Mouse (Mus musculus) midbrain, embryonic 11.5 days (tissue): ENCODE measurements at regions not wholly inside any gene's neighbourhood (a gene's known extent, or its start where the extent isn't known, plus 50 kb on each side); places are given as distances from the start of the nearest gene placed in this dataset.
A peak's percentile ranks its signal among the peaks of the same experiment; 100 is the strongest.

ENCODE experiments used
- ATAC-seq: fragments of 200-750 bp; cut with Nextera tagmentation; 2 replicates; pipeline ENCODE4 v1.8.0; 2017; ENCODE audit warnings: moderate TSS enrichment, moderate library complexity; ENCODE audit not compliant: low FRiP score
- DNase-seq: peaks from one replicate; pipeline ENCODE4 v3.0.0; 2015; ENCODE audit warnings: low spot score; ENCODE audit errors: missing footprints
- H3K27ac ChIP-seq: fragments of 300-500 bp; sonication (generic); 2 replicates; pipeline ENCODE4 v1.5.1; 2014; ENCODE audit warnings: low read depth, low read length
- H3K27me3 ChIP-seq: fragments of 300-500 bp; sonication (generic); 2 replicates; pipeline ENCODE4 v1.6.1; 2014; ENCODE audit warnings: mild to moderate bottlenecking, low read length, moderate library complexity, mixed read lengths; ENCODE audit not compliant: control insufficient read depth, insufficient read depth
- H3K36me3 ChIP-seq: fragments of 300-500 bp; sonication (generic); 2 replicates; pipeline ENCODE4 v1.6.1; 2014; ENCODE audit warnings: mild to moderate bottlenecking, low read length, moderate library complexity, mixed read lengths; ENCODE audit not compliant: control insufficient read depth, insufficient read depth
- H3K4me1 ChIP-seq: fragments of 300-500 bp; sonication (generic); 2 replicates; pipeline ENCODE4 v1.6.1; 2014; ENCODE audit warnings: low read length; ENCODE audit not compliant: control insufficient read depth, insufficient read depth
- H3K4me2 ChIP-seq: fragments of 300-500 bp; sonication (generic); 2 replicates; pipeline ENCODE4 v1.6.1; 2014; ENCODE audit warnings: mild to moderate bottlenecking, moderate library complexity
- H3K4me3 ChIP-seq: fragments of 300-500 bp; sonication (generic); 2 replicates; pipeline ENCODE4 v1.5.1; 2014; ENCODE audit warnings: low read depth, low read length
- H3K9ac ChIP-seq: fragments of 300-500 bp; sonication (generic); 2 replicates; pipeline ENCODE4 v1.6.1; 2014; ENCODE audit warnings: low read length
- H3K9me3 ChIP-seq: fragments of 300-500 bp; sonication (generic); 2 replicates; pipeline ENCODE4 v1.6.1; 2016; ENCODE audit warnings: low read length; ENCODE audit not compliant: control insufficient read depth
- WGBS: fragments of 180-500 bp; shearing (Covaris S2); extraction: QIAGEN DNeasy Blood & Tissue Kit; methylation state at CpG from one replicate; pipeline ENCODE4 v1.1.7; 2014; 5-methylcytosine and 5-hydroxymethylcytosine counted together

DNA sequence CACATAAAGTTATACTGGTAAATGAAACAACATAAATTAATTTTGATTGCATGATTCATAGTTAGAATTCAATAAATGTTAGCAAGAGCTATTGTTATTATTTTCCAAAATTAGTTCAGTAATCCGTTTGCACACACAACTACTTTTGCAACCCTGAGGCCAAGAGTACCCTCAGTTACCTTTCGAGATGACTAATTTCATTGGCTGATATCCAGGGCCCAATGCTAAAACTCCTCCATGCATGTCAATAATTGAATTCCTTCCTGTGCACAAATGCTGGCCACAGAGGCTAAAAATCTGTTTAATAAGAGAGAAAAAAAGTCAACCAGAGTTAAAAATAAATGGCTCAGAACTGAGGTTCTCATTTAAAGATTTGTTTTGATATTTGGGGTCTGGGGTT, 685.2 kb downstream of the Epha4 start:
- H3K4me1 ChIP-seq: no peaks in the 10 kb centered on the region
- H3K36me3 ChIP-seq: no peaks in the 10 kb centered on the region
- H3K27me3 ChIP-seq: no peaks in the 10 kb centered on the region
- 85% methylated on average over 2 of the region's 2 CpGs for whole genome bisulfite sequencing
- DNase-seq: no peak
- no peak overlapping the region for H3K4me3 ChIP-seq
- no peak overlapping the region for H3K9ac ChIP-seq
- no peak overlapping the region for H3K4me2 ChIP-seq
- no peak overlapping the region for H3K27ac ChIP-seq
- H3K9me3 ChIP-seq: no peaks in the 10 kb centered on the region
- ATAC-seq: no peak

DNA sequence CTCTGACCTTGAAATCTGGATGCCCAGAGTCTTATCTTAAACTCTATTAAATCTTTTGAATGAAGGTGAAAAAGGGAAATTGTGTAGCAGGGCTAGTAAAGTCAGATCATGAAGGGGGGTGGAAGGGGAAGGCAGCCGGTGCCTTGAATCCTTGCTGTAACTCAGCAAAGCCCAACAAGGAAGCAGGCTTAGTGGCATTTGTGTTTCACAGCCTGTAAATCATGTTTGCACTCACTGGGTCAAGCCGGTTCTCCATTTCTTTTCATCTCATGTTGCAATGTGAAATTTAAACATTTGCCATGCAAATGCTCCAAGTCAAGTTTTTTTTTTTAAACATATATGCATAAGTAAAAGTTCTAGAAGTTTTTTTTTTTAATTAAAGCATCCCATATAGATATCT, 682.6 kb downstream of the Epha4 start:
- Histone ChIP-seq H3K4me1 (peaks cover 3% of the 10 kb centered on the region; the same call in 1 of the 2 replicates), H3K27me3 (no peaks in the 10 kb centered on the region), H3K4me3 (no peak overlapping the region), H3K9me3 (no peaks in the 10 kb centered on the region), H3K9ac (no peak overlapping the region), H3K4me2 (no peak overlapping the region), H3K36me3 (no peaks in the 10 kb centered on the region), H3K27ac (no peak overlapping the region)
- WGBS: 75% methylated on average over 2 of the region's 2 CpGs
- ATAC-seq (no peak), DNase-seq (no peak)

DNA sequence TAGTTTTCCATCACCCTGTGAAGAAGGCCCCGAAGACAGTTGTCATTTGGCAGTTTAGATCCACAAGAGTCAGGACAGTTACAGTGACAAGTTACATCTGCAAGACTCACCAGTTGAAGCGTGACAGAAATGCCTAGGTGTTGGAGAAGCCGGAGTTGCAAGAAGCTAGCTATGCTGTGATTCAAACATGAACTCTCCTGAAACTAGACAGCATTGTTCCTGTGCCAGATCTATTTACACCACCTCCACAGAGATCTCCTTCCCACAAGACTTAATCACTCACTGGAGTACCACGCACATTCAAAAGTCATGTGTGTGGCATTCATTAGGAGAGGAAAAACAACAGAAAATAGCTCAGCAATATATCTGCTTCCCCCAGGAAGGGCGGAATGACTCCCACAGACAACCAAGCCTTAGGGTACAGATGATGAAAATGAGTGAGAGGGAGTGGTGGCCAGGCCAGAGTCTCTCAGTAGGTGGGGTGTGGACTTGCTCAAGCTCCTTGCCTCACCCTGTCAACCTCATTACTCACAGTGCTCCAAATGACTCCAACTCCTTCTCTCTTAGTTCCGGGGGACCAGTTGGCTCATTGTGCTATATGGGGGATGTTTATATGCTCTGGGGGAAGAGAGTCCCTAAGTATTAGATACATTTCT, 679.7 kb downstream of the Epha4 start:
- H3K9me3 ChIP-seq: no peaks in the 10 kb centered on the region
- H3K4me1 ChIP-seq: peaks cover 3% of the 10 kb centered on the region; the same call in 1 of the 2 replicates
- H3K9ac ChIP-seq: no peak overlapping the region
- 89% methylated on average over 6 of the region's 6 CpGs for WGBS
- H3K36me3 ChIP-seq: no peaks in the 10 kb centered on the region
- H3K27ac ChIP-seq: no peak overlapping the region
- H3K27me3 ChIP-seq: no peaks in the 10 kb centered on the region
- H3K4me3 ChIP-seq: no peak overlapping the region
- ATAC-seq (no peak), DNase-seq (no peak)
- H3K4me2 ChIP-seq: no peak overlapping the region

DNA sequence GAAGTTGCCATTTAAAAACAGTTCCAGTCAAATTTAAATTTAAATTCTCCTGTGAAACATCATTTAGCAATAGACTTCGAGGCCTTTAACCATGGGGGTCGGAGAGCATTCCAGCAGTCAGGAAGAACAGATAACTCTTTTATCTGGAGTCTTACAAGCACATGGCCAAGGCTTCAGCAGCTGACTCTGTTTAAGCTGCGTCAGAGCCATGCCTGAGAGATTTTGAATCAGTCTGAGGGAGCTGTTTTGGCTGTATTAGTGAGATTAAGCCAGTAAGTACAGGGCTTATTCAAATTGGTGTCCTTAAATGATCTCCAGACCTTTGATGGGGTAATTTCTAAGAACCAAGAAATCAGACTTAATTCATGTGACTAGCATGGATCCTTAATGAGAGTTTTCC, 665.5 kb downstream of the Epha4 start:
- no peak for ATAC-seq
- DNase-seq: no peak
- Histone ChIP-seq H3K4me3 (no peak overlapping the region), H3K27me3 (no peaks in the 10 kb centered on the region), H3K9ac (no peak overlapping the region), H3K27ac (no peak overlapping the region), H3K36me3 (no peaks in the 10 kb centered on the region), H3K4me1 (no peaks in the 10 kb centered on the region), H3K9me3 (no peaks in the 10 kb centered on the region), H3K4me2 (no peak overlapping the region)
- 12% methylated on average over 3 of the region's 3 CpGs for WGBS

DNA sequence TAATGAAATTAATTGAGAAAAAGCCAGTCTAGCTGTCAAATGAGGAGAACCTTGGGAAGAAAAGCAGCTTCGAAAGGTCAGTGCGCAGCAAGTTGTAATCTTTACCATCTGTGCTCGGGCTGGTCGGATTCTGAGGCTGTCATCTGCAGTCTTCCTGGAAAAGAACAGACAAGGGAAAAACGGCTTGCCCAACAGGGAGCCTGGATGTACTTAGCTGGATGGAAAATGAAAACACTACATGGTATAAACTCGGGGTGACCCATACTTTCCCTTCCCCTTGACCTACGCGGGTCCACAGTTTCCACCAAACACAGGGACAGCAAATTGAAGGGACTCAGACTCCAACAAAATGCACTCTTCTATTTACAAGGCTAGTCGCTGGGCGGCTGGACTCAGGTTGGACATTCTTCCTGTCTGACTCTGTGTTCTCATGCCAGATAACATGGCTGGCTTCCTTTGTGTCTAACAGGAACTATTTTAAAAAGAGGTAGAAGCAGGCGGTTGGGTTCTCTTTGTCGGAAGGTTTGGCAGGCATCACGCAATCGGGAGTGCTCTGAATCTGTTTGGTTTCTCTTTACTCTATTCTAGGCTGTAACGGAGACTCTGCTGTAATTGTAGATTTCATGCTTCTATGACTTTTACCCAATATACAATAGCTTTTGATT, 648.5 kb downstream of the Epha4 start:
- Histone ChIP-seq H3K9ac (no peak overlapping the region), H3K4me3 (no peak overlapping the region), H3K36me3 (no peaks in the 10 kb centered on the region), H3K4me1 (no peaks in the 10 kb centered on the region), H3K4me2 (no peak overlapping the region), H3K27me3 (no peaks in the 10 kb centered on the region), H3K9me3 (no peaks in the 10 kb centered on the region), H3K27ac (no peak overlapping the region)
- DNase-seq (no peak), ATAC-seq (no peak)
- 85% methylated on average over 15 of the region's 15 CpGs for WGBS

DNA sequence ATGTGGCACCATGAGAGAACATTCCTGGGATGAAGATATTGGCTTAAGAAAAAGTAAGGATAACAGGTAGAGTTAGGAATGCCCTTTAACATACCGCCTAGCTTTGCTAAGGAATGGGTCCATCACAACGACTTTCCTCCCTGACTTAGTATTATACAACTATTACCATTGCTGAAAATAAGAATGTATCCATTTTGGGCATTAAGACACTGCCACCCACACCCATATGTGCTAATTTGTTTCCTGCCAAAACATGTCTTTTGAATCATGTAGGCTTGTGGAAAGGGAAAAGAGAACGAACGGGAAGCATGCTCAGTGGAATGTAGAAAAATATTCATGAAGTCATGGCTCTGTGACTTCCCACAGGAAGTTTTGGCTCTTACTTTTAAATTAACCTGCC, 641.7 kb downstream of the Epha4 start:
- no peak for ATAC-seq
- H3K27me3 ChIP-seq: no peaks in the 10 kb centered on the region
- no peak overlapping the region for H3K9ac ChIP-seq
- no peaks in the 10 kb centered on the region for H3K36me3 ChIP-seq
- H3K27ac ChIP-seq: no peak overlapping the region
- H3K4me2 ChIP-seq: no peak overlapping the region
- H3K4me3 ChIP-seq: no peak overlapping the region
- no peaks in the 10 kb centered on the region for H3K4me1 ChIP-seq
- DNase-seq: no peak
- H3K9me3 ChIP-seq: no peaks in the 10 kb centered on the region
- WGBS: 89% methylated on average over 4 of the region's 4 CpGs

DNA sequence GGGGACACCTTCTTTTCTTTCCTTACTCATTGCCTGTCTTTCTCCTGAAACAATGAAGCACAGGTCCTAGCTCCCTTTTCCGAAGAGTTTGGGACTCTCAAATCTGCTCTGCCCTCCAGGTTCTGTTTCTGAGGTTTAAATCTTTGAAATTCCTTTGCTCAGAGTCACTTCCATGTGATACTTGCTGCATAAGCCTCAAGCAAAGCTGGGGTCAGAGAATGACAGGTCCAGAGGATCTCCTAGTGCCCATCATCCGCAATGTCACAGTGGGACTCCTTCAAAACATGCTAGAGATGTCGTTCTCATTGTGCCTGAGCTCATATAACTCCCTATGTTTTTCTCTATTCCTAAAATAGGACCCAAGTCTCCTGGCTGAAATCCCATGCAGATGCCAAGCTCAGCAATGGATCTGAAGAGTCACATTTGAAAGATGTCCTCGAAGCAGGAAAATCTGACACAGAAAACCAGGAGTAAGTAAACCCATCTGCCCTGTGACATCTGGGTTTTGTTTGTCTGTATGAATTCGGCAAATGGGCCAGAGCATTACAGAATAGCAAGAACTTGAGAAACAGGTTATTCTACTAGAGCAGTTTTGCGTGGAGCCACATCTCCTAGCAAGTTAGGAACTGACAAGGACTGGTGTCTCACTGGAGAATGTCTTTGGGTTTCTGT, 634.6 kb downstream of the Epha4 start:
- Histone ChIP-seq H3K27ac (no peak overlapping the region), H3K4me1 (no peaks in the 10 kb centered on the region), H3K9me3 (no peaks in the 10 kb centered on the region), H3K27me3 (no peaks in the 10 kb centered on the region), H3K36me3 (no peaks in the 10 kb centered on the region), H3K9ac (no peak overlapping the region), H3K4me3 (no peak overlapping the region), H3K4me2 (no peak overlapping the region)
- peak; percentile 73 for DNase-seq
- 76% methylated on average over 6 of the region's 6 CpGs for WGBS
- no peak for ATAC-seq

DNA sequence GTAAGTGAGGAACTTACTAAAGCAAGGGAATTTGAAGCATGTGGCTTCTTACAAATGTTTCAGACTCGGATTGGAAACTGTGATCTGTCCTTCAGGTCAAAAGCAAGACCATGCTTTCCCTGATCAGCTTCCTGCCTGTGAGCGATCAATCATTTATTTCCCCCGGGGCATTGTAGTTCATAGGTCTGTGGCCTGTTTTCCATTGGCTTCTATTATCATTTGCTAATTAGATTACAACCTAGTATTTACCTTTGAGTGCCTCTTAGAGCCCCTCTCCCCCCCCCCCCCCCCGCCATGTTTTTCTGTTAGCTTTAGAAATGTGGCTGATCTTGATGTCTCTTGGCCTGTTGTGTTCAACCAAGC, 634.1 kb downstream of the Epha4 start:
- Histone ChIP-seq H3K9ac (no peak overlapping the region), H3K4me1 (no peaks in the 10 kb centered on the region), H3K27ac (no peak overlapping the region), H3K4me2 (no peak overlapping the region), H3K4me3 (no peak overlapping the region), H3K9me3 (no peaks in the 10 kb centered on the region), H3K36me3 (no peaks in the 10 kb centered on the region), H3K27me3 (no peaks in the 10 kb centered on the region)
- no peak for ATAC-seq
- 64% methylated on average over 3 of the region's 4 CpGs for WGBS
- peak; percentile 80 for DNase-seq

DNA sequence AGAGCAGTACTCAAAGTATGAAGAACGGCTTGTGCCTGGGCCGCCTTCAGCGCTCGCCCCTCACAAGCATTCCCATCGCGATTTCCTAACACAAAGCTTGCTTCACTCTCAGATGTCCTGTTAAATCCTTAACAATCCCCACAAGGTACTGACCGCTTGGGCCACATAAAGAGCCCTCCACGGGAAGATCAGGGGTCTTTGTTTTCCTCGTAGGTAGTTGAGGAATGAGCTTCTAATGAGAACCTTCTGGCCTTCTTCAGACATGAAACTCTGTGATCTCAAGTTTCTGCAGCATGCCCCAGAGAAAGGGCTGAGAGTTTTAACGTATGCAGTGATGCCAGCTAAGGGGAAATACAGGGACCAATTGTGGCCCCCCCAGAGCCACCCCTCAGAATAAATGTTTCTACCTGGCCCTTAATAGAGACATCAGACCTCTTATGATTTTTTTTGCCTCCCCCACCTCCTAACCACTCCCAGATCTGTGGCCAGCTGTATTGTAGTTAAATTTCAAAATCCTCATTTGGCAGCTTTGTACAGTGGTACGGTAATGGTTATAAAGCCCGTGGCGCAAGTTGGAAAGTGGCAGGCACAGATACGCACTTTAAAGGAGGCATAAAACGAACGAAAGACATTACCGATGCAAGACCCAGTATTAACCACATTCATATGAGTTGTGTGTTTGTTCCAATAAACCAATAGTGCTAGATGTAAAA, 618.6 kb downstream of the Epha4 start:
- peak; percentile 78 for DNase-seq
- Histone ChIP-seq H3K4me1 (no peaks in the 10 kb centered on the region), H3K4me3 (no peak overlapping the region), H3K9me3 (no peaks in the 10 kb centered on the region), H3K27ac (no peak overlapping the region), H3K4me2 (no peak overlapping the region), H3K27me3 (no peaks in the 10 kb centered on the region), H3K36me3 (no peaks in the 10 kb centered on the region), H3K9ac (no peak overlapping the region)
- 59% methylated on average over 17 of the region's 17 CpGs for WGBS
- ATAC-seq: no peak
